Mouse (Mus musculus): Measurements from ENCODE around the gene Gm45233.

The Gm45233 gene

DNA sequence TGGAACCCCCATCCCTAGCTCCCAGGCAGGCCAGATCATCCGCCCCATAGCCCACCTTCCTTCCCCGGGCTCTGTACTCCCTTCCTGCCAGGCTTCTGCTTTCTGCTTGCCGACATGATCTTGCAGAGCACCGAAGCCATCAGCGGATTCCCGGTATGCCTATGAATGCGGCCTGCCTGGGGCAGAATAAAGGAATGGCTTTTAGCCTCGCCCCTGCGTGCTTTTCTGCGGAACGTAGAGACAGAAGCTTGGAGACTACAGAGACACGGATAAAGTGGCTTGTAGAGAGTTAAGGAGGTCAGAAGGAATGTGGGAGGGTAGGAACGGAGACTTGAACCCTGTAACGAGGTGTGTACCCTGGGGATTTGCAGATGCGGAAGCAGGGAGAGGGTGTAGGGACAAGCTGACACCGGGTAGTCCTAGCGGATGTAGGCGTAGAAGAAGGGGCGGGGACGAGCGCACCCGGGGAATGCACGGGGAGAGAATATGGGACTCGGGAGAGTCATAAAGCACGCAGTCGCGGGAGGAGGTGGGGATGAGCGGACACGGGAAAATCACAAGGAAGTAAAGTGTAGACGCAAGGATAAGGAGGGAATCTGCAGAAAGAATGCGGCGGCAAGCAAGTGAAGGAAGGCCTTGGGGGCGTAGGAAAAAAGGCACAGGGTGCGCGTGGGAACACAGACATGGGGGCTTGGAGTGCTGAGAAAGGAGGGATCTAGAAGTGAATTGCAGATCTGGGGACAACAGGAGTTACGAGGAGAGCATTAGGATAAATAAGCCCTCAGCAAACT lies 607 bp upstream of the Gm45233 start:
- in situ Hi-C loops (cut with MboI; ENCODE audit: unreplicated experiment in 2 of 2), result loop anchor here in 1 of 2 experiments (10.0 kb wide), 1 partner anchor 129 kb away; the partner anchor contains the start of gene Zfp715

DNA sequence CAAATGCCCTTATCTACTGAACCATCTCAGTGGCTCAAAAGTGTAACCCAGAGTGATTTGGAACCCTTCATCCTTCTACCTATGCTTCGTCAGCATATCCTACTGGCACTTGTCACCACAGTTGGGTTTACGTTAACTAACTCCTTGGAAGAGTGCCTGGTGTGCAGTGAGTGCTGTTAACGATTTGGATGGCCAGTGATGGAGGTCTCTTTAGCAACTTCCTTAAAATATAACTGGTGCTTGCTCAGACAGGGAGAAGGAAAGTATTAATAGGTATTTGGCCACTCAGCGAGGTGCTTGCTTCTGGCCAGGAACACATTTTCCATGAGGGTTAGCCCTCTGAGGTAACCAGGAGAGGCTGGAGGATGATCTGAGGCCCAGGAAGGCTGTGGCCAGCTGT lies 3.9 kb downstream of the Gm45233 start:
- in situ Hi-C loops (cut with MboI; ENCODE audit: unreplicated experiment in 2 of 2), result loop anchor here in 1 of 2 experiments (10.0 kb wide), 1 partner anchor 133 kb away; the partner anchor contains the start of gene Zfp715

DNA sequence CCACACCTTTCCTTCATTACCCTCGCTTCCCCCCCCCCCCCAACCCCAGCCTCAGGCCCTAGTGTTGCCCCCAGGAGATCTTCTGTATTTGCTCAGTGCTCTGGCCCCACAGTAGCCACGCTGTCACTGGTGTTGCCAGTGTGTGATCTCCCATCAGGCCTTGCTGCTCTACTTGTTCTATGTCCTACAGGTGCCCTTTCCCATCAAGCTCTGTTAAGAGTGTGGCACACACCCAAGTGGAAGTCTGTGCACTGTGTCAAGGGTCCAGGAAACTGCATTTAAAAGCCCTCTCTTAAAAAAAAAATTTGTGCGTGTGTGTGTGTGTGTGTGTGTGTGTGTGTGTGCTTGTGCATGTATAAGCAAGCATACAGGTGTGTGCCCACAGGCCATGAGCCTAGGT lies 4.3 kb downstream of the Gm45233 start:
- in situ Hi-C loops (cut with MboI; ENCODE audit: unreplicated experiment in 2 of 2), result loop anchor here in 1 of 2 experiments (10.0 kb wide), 1 partner anchor 133 kb away; the partner anchor contains the start of gene Zfp715

DNA sequence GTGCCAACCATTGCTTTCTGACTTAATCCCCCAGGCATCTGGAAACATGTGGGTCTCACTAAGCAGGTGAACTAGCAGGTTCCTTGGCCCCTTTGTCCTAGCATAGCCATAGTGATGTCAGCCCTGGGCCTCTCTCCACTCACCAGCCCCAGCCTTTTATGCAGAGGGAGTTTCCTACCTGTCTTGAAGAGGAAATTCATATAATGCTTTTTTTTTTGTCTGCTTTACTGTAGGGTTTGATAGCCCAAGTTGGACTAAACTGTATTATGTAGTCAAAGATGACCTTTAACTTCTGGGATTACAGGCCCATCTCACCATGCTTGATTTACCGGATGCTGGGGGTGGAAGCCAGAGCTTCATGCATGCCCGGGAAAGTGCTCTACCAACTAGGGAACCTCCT lies 5.9 kb downstream of the Gm45233 start:
- in situ Hi-C loops (cut with MboI; ENCODE audit: unreplicated experiment in 2 of 2), result loop anchor here in 1 of 2 experiments (10.0 kb wide), 1 partner anchor 135 kb away; the partner anchor contains the start of gene Zfp715

DNA sequence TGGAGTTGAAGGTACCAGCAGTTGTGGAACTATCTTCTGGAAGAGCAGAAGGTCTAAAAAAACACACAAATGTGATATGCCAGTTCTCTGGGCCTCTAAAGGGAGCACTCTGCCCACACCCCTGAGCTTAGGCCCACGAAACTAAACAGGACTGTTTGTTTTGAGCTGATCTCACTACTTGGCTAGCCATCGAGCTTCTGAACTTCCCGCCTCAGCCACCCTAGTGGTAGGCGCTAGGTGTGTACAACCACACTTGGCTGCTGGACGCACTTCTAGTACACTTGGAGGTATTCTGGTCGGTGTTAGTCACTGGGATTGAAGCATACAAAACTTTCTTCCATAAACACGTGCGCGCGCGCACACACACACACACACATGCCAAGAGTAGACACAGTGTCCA lies 7.8 kb downstream of the Gm45233 start:
- in situ Hi-C loops (cut with MboI; ENCODE audit: unreplicated experiment in 2 of 2), result no loop called here

DNA sequence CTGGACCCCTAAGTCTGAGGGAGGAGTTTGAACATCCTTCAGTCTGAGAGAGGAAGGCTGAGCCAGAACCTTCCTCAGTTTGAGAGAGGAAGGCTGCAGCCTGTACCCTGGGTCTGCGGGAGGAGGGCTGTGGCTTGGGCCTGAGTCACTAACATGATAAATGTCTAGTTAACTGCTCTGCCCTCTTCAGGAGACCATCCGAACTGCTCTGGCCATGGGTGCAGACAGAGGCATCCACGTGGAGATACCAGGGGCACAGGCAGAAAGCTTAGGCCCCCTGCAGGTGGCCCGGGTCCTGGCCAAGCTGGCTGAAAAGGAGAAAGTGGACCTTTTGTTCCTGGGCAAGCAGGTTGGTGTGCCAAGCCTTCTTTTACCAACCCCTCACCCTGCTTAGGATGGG lies 8.7 kb downstream of the Gm45233 start:
- in situ Hi-C loops (cut with MboI; ENCODE audit: unreplicated experiment in 2 of 2), result no loop called here

GRCm38 (mm10) chr7:43453599-43454355 lies 9.8 kb downstream of the Gm45233 start:
- in situ Hi-C loops (cut with MboI; ENCODE audit: unreplicated experiment in 2 of 2), result no loop called here

GRCm38 (mm10) chr7:43454371-43454770 lies 10.4 kb downstream of the Gm45233 start:
- in situ Hi-C loops (cut with MboI; ENCODE audit: unreplicated experiment in 2 of 2), result no loop called here

GRCm38 (mm10) chr7:43462851-43463250 lies 18.9 kb downstream of the Gm45233 start, which contains the start of gene Vsig10l:
Vsig10l (plus strand) TSS chr7:43463151.
- in situ Hi-C loops (cut with MboI; ENCODE audit: unreplicated experiment in 2 of 2), result loop anchor here (5.0 to 10.0 kb wide), 4 partner anchors 36 to 478 kb away; partner anchors contain the start of genes Siglecf (in 2 of the 2) and Lim2 (in 1 of the 2)

GRCm38 (mm10) chr7:43463976-43464375 lies 20.0 kb downstream of the Gm45233 start:
- in situ Hi-C loops (cut with MboI; ENCODE audit: unreplicated experiment in 2 of 2), result loop anchor here (5.0 to 10.0 kb wide), 4 partner anchors 37 to 479 kb away; partner anchors contain the start of genes Siglecf (in 2 of the 2) and Lim2 (in 1 of the 2)

GRCm38 (mm10) chr7:43464864-43465343 lies 21.0 kb downstream of the Gm45233 start:
- in situ Hi-C loops (cut with MboI; ENCODE audit: unreplicated experiment in 2 of 2), result loop anchor here (5.0 to 10.0 kb wide), 5 partner anchors 38 to 480 kb away; partner anchors contain the start of genes Siglecf (in 2 of the 2) and Lim2 (in 1 of the 2)

- in situ Hi-C loops (cut with MboI; ENCODE audit: unreplicated experiment in 2 of 2), result loop anchor here (5.0 to 10.0 kb wide), 3 partner anchors 183 to 481 kb away; no protein-coding TSS in a partner anchor
These were observed 21.6 kb downstream of the Gm45233 start for GRCm38 (mm10) chr7:43465344-43466098.

DNA sequence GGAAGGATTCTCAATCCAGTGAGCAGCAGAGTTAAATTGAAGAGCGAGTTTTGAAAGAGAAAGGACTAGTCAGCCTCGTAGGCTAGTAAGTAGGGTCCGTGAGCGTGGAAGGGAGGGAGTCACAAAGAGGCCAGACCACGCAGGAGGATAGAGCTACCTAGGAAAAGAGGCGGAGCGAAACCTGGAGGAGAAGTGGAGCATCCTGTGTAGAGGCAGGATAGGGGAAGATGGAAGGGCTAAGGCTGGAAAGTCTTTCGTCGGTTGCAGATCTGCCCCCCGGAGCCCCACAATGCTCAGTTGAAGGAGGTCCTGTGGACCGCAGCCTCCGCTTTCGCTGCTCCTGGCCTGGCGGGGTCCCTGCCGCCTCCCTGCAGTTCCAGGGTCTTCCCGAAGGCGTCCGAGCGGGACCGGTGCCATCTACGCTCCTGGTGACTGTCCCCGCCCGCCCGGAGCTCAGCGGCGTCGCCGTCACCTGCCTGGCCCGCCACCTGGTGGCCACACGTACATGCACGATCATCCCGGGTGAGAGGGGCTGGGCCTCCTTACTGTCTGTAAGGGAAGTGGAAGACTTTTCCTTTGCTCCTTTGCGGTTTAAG lies 22.3 kb downstream of the Gm45233 start:
- in situ Hi-C loops (cut with MboI; ENCODE audit: unreplicated experiment in 2 of 2), result loop anchor here (5.0 to 10.0 kb wide), 3 partner anchors 184 to 481 kb away; no protein-coding TSS in a partner anchor

DNA sequence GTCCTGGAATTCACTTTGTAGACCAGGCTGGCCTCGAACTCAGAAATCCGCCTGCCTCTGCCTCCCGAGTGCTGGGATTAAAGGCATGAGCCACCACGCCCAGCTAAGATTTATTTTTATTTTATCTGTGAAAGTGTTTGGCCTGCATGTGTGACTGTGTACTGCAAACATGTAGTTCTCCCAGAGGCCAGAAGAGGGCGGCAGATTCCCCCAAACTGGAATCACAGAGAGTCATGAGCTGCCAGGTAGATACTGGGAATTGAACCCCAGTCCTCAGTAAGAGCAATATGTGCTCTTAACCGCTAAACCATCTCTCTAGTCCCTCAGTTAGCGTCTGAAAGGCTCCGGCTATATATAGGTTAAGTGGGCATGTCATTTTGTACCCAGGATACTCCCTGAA lies 26.4 kb downstream of the Gm45233 start:
- in situ Hi-C loops (cut with MboI; ENCODE audit: unreplicated experiment in 2 of 2), result loop anchor here in 1 of 2 experiments (5.0 kb wide), 1 partner anchor 417 kb away; no protein-coding TSS in a partner anchor

GRCm38 (mm10) chr7:43475706-43476105 lies 31.8 kb downstream of the Gm45233 start:
- in situ Hi-C loops (cut with MboI; ENCODE audit: unreplicated experiment in 2 of 2), result loop anchor here (5.0 kb wide), 2 partner anchors 182 to 197 kb away; partner anchors contain the start of gene Ctu1 (in 1 of the 2)

- in situ Hi-C loops (cut with MboI; ENCODE audit: unreplicated experiment in 2 of 2), result loop anchor here (5.0 kb wide), 2 partner anchors 181 to 196 kb away; partner anchors contain the start of gene Ctu1 (in 1 of the 2)
These were observed 32.4 kb downstream of the Gm45233 start for GRCm38 (mm10) chr7:43476376-43476775.

DNA sequence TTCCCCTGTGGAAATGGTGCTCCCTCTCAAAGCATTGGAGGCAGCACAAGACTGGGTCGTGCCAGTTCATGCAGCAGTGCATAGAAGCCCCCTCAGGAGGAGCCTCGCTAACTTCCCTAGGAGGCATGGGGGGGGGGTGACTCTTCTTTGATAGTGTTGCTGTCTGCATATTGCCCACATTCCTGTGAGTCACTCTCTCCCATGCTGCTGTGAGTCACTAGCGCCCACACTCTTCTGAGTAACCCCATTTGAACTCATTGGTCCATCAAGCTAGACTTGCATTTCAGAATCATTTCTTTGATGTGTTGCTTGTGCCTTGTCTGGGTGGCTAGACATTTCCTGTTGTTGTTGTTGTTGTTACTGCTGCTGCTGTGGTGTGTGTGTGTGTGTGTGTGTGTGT lies 37.3 kb downstream of the Gm45233 start:
- in situ Hi-C loops (cut with MboI; ENCODE audit: unreplicated experiment in 2 of 2), result no loop called here

DNA sequence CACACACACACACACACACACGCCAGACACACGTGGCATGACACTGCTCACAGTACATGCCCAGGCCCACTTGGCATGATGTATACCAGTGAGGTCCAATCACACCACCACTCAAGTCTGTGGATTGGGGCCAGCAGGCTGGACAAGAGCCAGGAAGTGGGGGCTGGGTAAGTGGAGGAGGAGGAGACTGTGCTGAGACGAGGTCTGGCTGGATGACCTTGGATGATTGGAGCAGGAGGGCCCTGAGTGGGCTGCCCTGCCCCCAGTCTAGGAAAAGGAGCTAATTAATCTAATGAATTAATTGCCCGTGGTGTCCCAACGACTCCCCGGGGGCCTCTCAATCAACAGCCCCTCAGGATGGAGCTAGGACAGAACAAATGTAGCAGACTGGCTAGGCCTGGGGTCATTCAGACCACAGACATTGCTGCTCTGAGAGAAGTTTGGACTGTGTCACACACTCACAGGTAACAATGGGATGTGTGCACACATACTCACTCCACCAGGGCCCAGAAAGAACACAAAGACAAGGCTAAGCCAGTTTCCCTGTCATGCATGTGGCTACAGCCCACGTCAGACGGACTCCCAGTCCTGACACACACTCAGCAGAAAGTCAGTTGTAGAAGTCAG lies 38.3 kb downstream of the Gm45233 start:
- in situ Hi-C loops (cut with MboI; ENCODE audit: unreplicated experiment in 2 of 2), result no loop called here

DNA sequence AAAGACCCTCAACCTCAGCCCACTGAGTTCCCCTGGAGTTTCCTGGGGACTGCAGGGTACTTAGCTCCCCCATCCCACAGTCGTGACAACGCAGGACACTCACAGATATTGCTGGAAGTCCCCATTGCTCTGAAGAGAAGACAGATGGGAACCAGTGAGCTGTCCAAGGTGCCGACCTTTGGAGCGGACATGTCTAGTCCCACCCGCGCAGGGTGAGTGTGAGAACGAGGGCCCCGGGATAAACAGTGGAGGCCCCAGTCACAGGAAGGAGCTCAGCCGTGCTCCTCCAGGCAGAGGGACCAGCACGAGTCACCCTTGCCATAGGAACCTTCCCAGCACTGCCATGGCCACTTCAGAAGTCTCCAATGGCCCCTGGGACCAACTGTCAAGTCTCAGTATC lies 39.3 kb downstream of the Gm45233 start:
- in situ Hi-C loops (cut with MboI; ENCODE audit: unreplicated experiment in 2 of 2), result no loop called here
